Mouse (Mus musculus) ES-Bruce4 (cell line): ENCODE measurements around the gene Ccdc194. TPM values are rescaled to one million over a fixed set of nuclear protein-coding genes. Genes with fewer than 3 reads are reported as not detected.
A peak's percentile ranks its signal among the peaks of the same experiment; 100 is the strongest.
"Not testable (repeated sequence)": the region's sequence is repeated elsewhere in the genome, so short reads cannot be mapped to it uniquely, and the experiment has no call there.

Experiments
- H3K27ac ChIP-seq: 2 replicates; pipeline ENCODE4 v1.5.1; 2012; ENCODE audit warnings: low read length, inconsistent platforms; ENCODE audit not compliant: insufficient read depth
- H3K27me3 ChIP-seq: 2 replicates; pipeline ENCODE4 v1.6.1; 2012; ENCODE audit warnings: mild to moderate bottlenecking, low read length, inconsistent platforms; ENCODE audit not compliant: control insufficient read depth, poor library complexity, insufficient read depth, severe bottlenecking
- H3K36me3 ChIP-seq: 2 replicates; pipeline ENCODE4 v1.6.1; 2012; ENCODE audit warnings: inconsistent platforms, mild to moderate bottlenecking, low read length, moderate library complexity; ENCODE audit not compliant: control insufficient read depth, poor library complexity, insufficient read depth, severe bottlenecking
- H3K4me1 ChIP-seq: one replicate; pipeline ENCODE4 v1.8.1; 2011; ENCODE audit warnings: low read length; ENCODE audit not compliant: control insufficient read depth, insufficient read depth
- H3K4me3 ChIP-seq: 2 replicates; pipeline ENCODE4 v1.5.1; 2011; ENCODE audit warnings: low read depth, mild to moderate bottlenecking, low read length
- H3K9ac ChIP-seq: 2 replicates; pipeline ENCODE4 v1.6.1; 2012; ENCODE audit warnings: low read depth, mild to moderate bottlenecking, inconsistent platforms; ENCODE audit not compliant: poor library complexity, severe bottlenecking
- H3K9me3 ChIP-seq: replicated peaks from 2 replicates; pipeline ENCODE4 v1.6.1; 2012; ENCODE audit warnings: mild to moderate bottlenecking, low read length, inconsistent platforms; ENCODE audit not compliant: control insufficient read depth, poor library complexity, insufficient read depth, severe bottlenecking
- CTCF ChIP-seq: IDR thresholded peaks from one replicate; pipeline ENCODE4 v1.8.1; 2011; ENCODE audit warnings: low read depth, low read length
- EP300 ChIP-seq: IDR thresholded peaks from 2 replicates; pipeline ENCODE4 v1.6.1; 2011; ENCODE audit warnings: low read depth, low read length; ENCODE audit not compliant: insufficient read depth
- POLR2A ChIP-seq: IDR thresholded peaks from one replicate; pipeline ENCODE4 v1.8.1; 2011; ENCODE audit warnings: low read length; ENCODE audit not compliant: insufficient read depth
- polyA plus RNA-seq: library from polyadenylated mRNA; stranded (reverse); fragments of >200 nt; gene quantifications from 2 replicates; pipeline ENCODE4 v1.2.4, GENCODE M21; 2011; ENCODE audit warnings: low read depth; ENCODE audit not compliant: missing spikeins, insufficient read depth, insufficient read length

The Ccdc194 gene
- polyA plus RNA-seq, 1 experiment = 4.9 TPM

DNA sequence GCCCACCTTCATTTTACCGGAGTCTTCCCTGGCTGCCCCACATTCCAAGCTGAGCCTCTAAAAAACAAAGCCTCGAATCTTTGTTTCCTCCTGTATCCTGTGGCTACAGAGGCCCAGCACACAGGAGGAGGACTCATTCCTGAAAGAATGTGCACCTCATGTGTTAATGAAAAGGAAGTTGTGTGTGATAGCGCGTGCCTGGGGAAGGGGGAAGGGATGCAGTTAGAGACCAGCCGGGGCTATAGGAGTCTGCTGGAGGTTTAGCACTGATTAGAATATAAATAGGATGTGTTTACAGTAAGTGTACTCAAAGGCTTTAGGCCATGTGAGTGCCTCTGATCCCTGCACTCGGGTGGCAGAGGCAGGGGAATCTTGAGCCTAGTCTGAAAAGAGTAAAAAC, 761 bp upstream of the Ccdc194 start:
- Histone ChIP-seq H3K4me3 (no peak overlapping the region), H3K36me3 (no peaks in the 10 kb centered on the region), H3K9me3 (no peaks in the 10 kb centered on the region), H3K4me1 (peaks cover 3% of the 10 kb centered on the region), H3K9ac (peak overlapping the region; percentile 86), H3K27me3 (peaks cover 3% of the 10 kb centered on the region; the same call in 1 of the 2 replicates), H3K27ac (peak overlapping the region; percentile 42)
- TF ChIP-seq POLR2A = no peak
- peak; percentile 92 for TF ChIP-seq EP300

DNA sequence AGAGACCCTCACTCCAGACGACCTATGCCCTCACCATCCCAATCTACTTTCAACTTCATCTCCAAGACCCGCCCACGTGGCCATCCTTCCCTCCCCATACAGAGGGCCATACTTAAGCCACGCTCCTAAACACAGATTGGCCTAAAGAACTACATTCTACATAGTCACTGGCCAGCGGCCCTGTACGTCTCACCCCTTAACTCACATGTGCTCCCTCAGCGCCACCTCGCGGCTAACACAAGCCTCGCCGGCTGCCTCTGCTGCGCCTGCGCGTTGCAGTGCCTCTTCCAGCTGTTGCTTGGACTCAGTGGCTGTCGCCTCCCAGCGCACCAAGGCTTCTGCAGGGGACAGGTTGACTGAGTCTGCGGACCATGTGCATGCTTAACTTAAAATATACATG, 3.9 kb downstream of the Ccdc194 start:
- no peak overlapping the region for H3K9ac ChIP-seq
- no peak overlapping the region for H3K27ac ChIP-seq
- no peak overlapping the region for H3K4me3 ChIP-seq
- no peaks in the 10 kb centered on the region for H3K9me3 ChIP-seq
- H3K4me1 ChIP-seq = peaks cover 2% of the 10 kb centered on the region
- TF ChIP-seq POLR2A (no peak), CTCF (peak; percentile 95)
- peaks cover 3% of the 10 kb centered on the region; the same call in 1 of the 2 replicates for H3K27me3 ChIP-seq
- H3K36me3 ChIP-seq = no peaks in the 10 kb centered on the region

- not testable (repeated sequence) for H3K9ac ChIP-seq, H3K36me3 ChIP-seq, H3K9me3 ChIP-seq, H3K4me3 ChIP-seq, H3K4me1 ChIP-seq, H3K27ac ChIP-seq, H3K27me3 ChIP-seq
- TF ChIP-seq CTCF = peak; percentile 69
Measured at GRCm38 (mm10) chr8:71519037-71519825, 6.3 kb downstream of the Ccdc194 start.

DNA sequence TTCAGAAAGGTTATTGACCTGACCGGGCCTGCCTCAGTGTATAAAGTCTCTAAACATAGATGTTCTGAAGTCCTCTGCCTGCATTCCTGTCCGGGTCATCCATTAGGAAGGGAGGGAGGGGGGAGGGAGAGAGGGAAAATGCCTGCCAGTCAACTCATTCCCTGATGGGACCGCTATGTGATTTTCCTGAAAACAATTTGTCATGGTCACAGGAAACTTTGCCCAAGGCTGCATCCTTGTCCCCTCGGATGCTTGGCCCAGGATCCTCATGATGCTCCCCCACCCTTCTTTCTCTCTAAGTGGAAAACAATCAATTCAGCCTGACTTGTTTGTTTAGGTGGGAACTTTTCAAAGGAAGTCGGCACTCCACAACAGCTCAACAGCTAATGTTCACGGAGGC, 8.7 kb downstream of the Ccdc194 start:
- Histone ChIP-seq H3K4me3 (no peak overlapping the region), H3K9ac (no peak overlapping the region), H3K27ac (no peak overlapping the region), H3K27me3 (no peaks in the 10 kb centered on the region), H3K9me3 (no peaks in the 10 kb centered on the region), H3K36me3 (no peaks in the 10 kb centered on the region), H3K4me1 (peaks cover 4% of the 10 kb centered on the region)
- TF ChIP-seq EP300 (no peak), CTCF (no peak), POLR2A (no peak)

DNA sequence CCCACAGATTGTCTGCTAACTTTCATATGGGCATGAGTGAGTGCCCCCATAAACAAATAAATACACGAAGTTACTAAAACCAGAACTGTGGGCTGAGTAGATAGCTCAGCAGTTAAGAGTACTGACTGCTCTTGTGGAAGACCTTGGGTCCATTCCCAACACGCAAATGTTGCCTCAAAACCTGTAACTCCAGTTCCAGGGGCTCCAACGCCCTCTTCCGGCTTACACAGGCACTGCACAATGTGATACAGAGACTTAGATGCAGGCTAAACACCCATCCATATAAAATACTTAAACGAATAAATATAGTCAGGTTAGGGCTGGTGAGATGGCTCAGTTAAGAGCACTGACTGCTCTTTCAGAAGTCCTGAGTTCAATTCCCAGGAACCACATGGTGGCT, 10.5 kb downstream of the Ccdc194 start:
- Histone ChIP-seq H3K4me3 (no peak overlapping the region), H3K4me1 (peaks cover 4% of the 10 kb centered on the region), H3K27ac (no peak overlapping the region), H3K9ac (no peak overlapping the region), H3K27me3 (no peaks in the 10 kb centered on the region), H3K36me3 (no peaks in the 10 kb centered on the region), H3K9me3 (no peaks in the 10 kb centered on the region)
- peak; percentile 69 for TF ChIP-seq CTCF
- TF ChIP-seq POLR2A = no peak

GRCm38 (mm10) chr8:71513018-71513754, 12.3 kb downstream of the Ccdc194 start:
- TF ChIP-seq EP300 = no peak
- no peak for TF ChIP-seq POLR2A
- no peak for TF ChIP-seq CTCF
- H3K27me3 ChIP-seq = no peaks in the 10 kb centered on the region
- no peaks in the 10 kb centered on the region for H3K36me3 ChIP-seq
- no peak overlapping the region; the same call in 1 of the 2 replicates for H3K9ac ChIP-seq
- H3K4me1 ChIP-seq = peaks cover 4% of the 10 kb centered on the region
- no peaks in the 10 kb centered on the region for H3K9me3 ChIP-seq
- no peak overlapping the region for H3K27ac ChIP-seq
- no peak overlapping the region for H3K4me3 ChIP-seq
